Mouse (Mus musculus): ENCODE results near the gene Mtch1. TPM values are rescaled to one million over a fixed set of nuclear protein-coding genes. Genes with fewer than 3 reads are reported as not detected.

Mtch1 gene
- polyA plus RNA-seq, 1 experiment: 586 TPM

GRCm38 (mm10) chr17:29339170-29339768 lies 8.5 kb downstream of the Mtch1 start:
- no peak for TF ChIP-seq CTCF (IDR thresholded peaks at IDR 0.05; ENCODE audit: extremely low read depth, insufficient read depth, low read length)
- TF ChIP-seq POLR2A (IDR thresholded peaks at IDR 0.05; ENCODE audit: extremely low read depth, insufficient read depth, low read length): no peak
- Histone ChIP-seq H3K4me1 (ENCODE audit: control insufficient read depth, insufficient read depth, low read length) (peaks cover 7% of the 10 kb centered on the region), H3K27ac (ENCODE audit: insufficient read depth, low read length) (no peak overlapping the region), H3K4me3 (ENCODE audit: insufficient read depth, low read length) (no peak overlapping the region)

- H3K4me3 ChIP-seq (ENCODE audit: insufficient read depth, low read length): no peak overlapping the region
- H3K27ac ChIP-seq (ENCODE audit: insufficient read depth, low read length): peak overlapping the region; percentile 45; the same call in 1 of the 2 replicates
- no peak for TF ChIP-seq CTCF (IDR thresholded peaks at IDR 0.05; ENCODE audit: extremely low read depth, insufficient read depth, low read length)
- no peak for TF ChIP-seq POLR2A (IDR thresholded peaks at IDR 0.05; ENCODE audit: extremely low read depth, insufficient read depth, low read length)
- peaks cover 7% of the 10 kb centered on the region for H3K4me1 ChIP-seq (ENCODE audit: control insufficient read depth, insufficient read depth, low read length)
Observed at GRCm38 (mm10) chr17:29337979-29338823, 9.5 kb downstream of the Mtch1 start.

GRCm38 (mm10) chr17:29336266-29336990 lies 11.3 kb downstream of the Mtch1 start:
- peaks cover 4% of the 10 kb centered on the region; the same call in 1 of the 2 replicates for H3K4me1 ChIP-seq (ENCODE audit: control insufficient read depth, insufficient read depth, low read length)
- TF ChIP-seq POLR2A (IDR thresholded peaks at IDR 0.05; ENCODE audit: extremely low read depth, insufficient read depth, low read length): no peak
- TF ChIP-seq CTCF (IDR thresholded peaks at IDR 0.05; ENCODE audit: extremely low read depth, insufficient read depth, low read length): no peak
- H3K27ac ChIP-seq (ENCODE audit: insufficient read depth, low read length): no peak overlapping the region
- no peak overlapping the region for H3K4me3 ChIP-seq (ENCODE audit: insufficient read depth, low read length)

- 0 out of 2 replicates have a peak, but pooled peaks cover 3% of the 10 kb centered on the region for H3K4me1 ChIP-seq (ENCODE audit: control insufficient read depth, insufficient read depth, low read length)
- TF ChIP-seq CTCF (IDR thresholded peaks at IDR 0.05; ENCODE audit: extremely low read depth, insufficient read depth, low read length): no peak
- TF ChIP-seq POLR2A (IDR thresholded peaks at IDR 0.05; ENCODE audit: extremely low read depth, insufficient read depth, low read length): no peak
- no peak overlapping the region for H3K4me3 ChIP-seq (ENCODE audit: insufficient read depth, low read length)
- H3K27ac ChIP-seq (ENCODE audit: insufficient read depth, low read length): no peak overlapping the region
Observed at GRCm38 (mm10) chr17:29332186-29332685, 15.5 kb downstream of the Mtch1 start.

GRCm38 (mm10) chr17:29330671-29331410 lies 16.9 kb downstream of the Mtch1 start:
- TF ChIP-seq CTCF (IDR thresholded peaks at IDR 0.05; ENCODE audit: extremely low read depth, insufficient read depth, low read length): no peak
- 0 out of 2 replicates have a peak, but pooled peaks cover 5% of the 10 kb centered on the region for H3K4me1 ChIP-seq (ENCODE audit: control insufficient read depth, insufficient read depth, low read length)
- H3K27ac ChIP-seq (ENCODE audit: insufficient read depth, low read length): peak overlapping the region; percentile 38; the same call in 1 of the 2 replicates
- H3K4me3 ChIP-seq (ENCODE audit: insufficient read depth, low read length): no peak overlapping the region

GRCm38 (mm10) chr17:29330221-29330620 lies 17.5 kb downstream of the Mtch1 start:
- Histone ChIP-seq H3K4me1 (ENCODE audit: control insufficient read depth, insufficient read depth, low read length) (0 out of 2 replicates have a peak, but pooled peaks cover 5% of the 10 kb centered on the region), H3K4me3 (ENCODE audit: insufficient read depth, low read length) (no peak overlapping the region), H3K27ac (ENCODE audit: insufficient read depth, low read length) (no peak overlapping the region)
- TF ChIP-seq POLR2A (IDR thresholded peaks at IDR 0.05; ENCODE audit: extremely low read depth, insufficient read depth, low read length): no peak
- TF ChIP-seq CTCF (IDR thresholded peaks at IDR 0.05; ENCODE audit: extremely low read depth, insufficient read depth, low read length): no peak

- 0 out of 2 replicates have a peak, but pooled peaks cover 5% of the 10 kb centered on the region for H3K4me1 ChIP-seq (ENCODE audit: control insufficient read depth, insufficient read depth, low read length)
- no peak for TF ChIP-seq CTCF (IDR thresholded peaks at IDR 0.05; ENCODE audit: extremely low read depth, insufficient read depth, low read length)
- TF ChIP-seq POLR2A (IDR thresholded peaks at IDR 0.05; ENCODE audit: extremely low read depth, insufficient read depth, low read length): no peak
Observed at GRCm38 (mm10) chr17:29327691-29328090, 20.0 kb downstream of the Mtch1 start.

GRCm38 (mm10) chr17:29326531-29327529 lies 20.9 kb downstream of the Mtch1 start:
- 0 out of 2 replicates have a peak, but pooled peaks cover 5% of the 10 kb centered on the region for H3K4me1 ChIP-seq (ENCODE audit: control insufficient read depth, insufficient read depth, low read length)
- no peak overlapping the region for H3K4me3 ChIP-seq (ENCODE audit: insufficient read depth, low read length)
- TF ChIP-seq POLR2A (IDR thresholded peaks at IDR 0.05; ENCODE audit: extremely low read depth, insufficient read depth, low read length) (no peak), CTCF (IDR thresholded peaks at IDR 0.05; ENCODE audit: extremely low read depth, insufficient read depth, low read length) (no peak)
- H3K27ac ChIP-seq (ENCODE audit: insufficient read depth, low read length): no peak overlapping the region

More at GRCm38 (mm10) chr17:29327691-29328090, 20.0 kb downstream of the Mtch1 start:
- Histone ChIP-seq H3K27ac (ENCODE audit: insufficient read depth, low read length) (no peak overlapping the region), H3K4me3 (ENCODE audit: insufficient read depth, low read length) (no peak overlapping the region)

All from cortical plate, adult 2 months (tissue).